12 mouse cellular contexts compared by ENCODE assay signal in genomic region chr2:31844729-31845136, GRCm38 (mm10). TPM values are rescaled to one million over a fixed set of nuclear protein-coding genes. Genes with fewer than 3 reads are reported as not detected.
DNase-seq lines count a peak whose midpoint lies in the region; ATAC-seq and TF ChIP-seq lines count a peak whose summit lies in the region.
"Had no signal": no experiment of that assay in that cellular context is flagged by ENCODE, and none has a peak within 500 bp of the region (broad histone marks: within the 10 kb centered on the region; RNA-seq: fewer than 3 reads in every experiment).

No protein-coding gene starts in this region.

- H3K27me3 ChIP-seq in kidney, embryonic 14.5 days (ENCODE audit: control insufficient read depth, insufficient read depth, low read length), result peaks cover 50% of the 10 kb centered on the region
- peaks cover 29% of the 10 kb centered on the region for H3K27me3 ChIP-seq in embryonic facial prominence, embryonic 11.5 days (ENCODE audit: control insufficient read depth, insufficient read depth, low read length)
- H3K27me3 ChIP-seq in hindbrain, embryonic 12.5 days, result peaks cover 71% of the 10 kb centered on the region
- H3K27me3 ChIP-seq in midbrain, postnatal 0 days (ENCODE audit: insufficient read depth, low read length), result peaks cover 14% of the 10 kb centered on the region; the same call in 1 of the 2 replicates

- no peak for ATAC-seq in kidney, embryonic 14.5 days (ENCODE audit: low FRiP score, low TSS enrichment)
- ATAC-seq in embryonic facial prominence, embryonic 11.5 days (replicated peaks; ENCODE audit: insufficient number of reproducible peaks, low FRiP score, low TSS enrichment, low read depth), result 0 out of 2 replicates have a peak, but pooled peaks have one; percentile 17
- ATAC-seq in hindbrain, embryonic 12.5 days (ENCODE audit: low FRiP score), result peak; percentile 82
- no peak for ATAC-seq in midbrain, postnatal 0 days (ENCODE audit: low FRiP score)

- intact Hi-C loops in gastrocnemius, postnatal 14 days (cut with DNase I; ENCODE audit: low total_unique reads), result no loop called here

- no peaks in the 10 kb centered on the region for H3K36me3 ChIP-seq in kidney, embryonic 14.5 days (ENCODE audit: control insufficient read depth, insufficient read depth, low read length)
- H3K36me3 ChIP-seq in embryonic facial prominence, embryonic 11.5 days (replicated peaks; ENCODE audit: control insufficient read depth, insufficient read depth, low read depth, low read length), result no peaks in the 10 kb centered on the region
- no peaks in the 10 kb centered on the region for H3K36me3 ChIP-seq in hindbrain, embryonic 12.5 days
- H3K36me3 ChIP-seq in midbrain, postnatal 0 days (ENCODE audit: insufficient read depth, low read length), result no peaks in the 10 kb centered on the region
- H3K36me3 ChIP-seq: liver, embryonic 13.5 days had no signal

- no peaks in the 10 kb centered on the region for H3K9me3 ChIP-seq in kidney, embryonic 14.5 days (ENCODE audit: control insufficient read depth, low read length)
- no peaks in the 10 kb centered on the region for H3K9me3 ChIP-seq in embryonic facial prominence, embryonic 11.5 days (replicated peaks; ENCODE audit: control insufficient read depth, low read length)
- H3K9me3 ChIP-seq in hindbrain, embryonic 12.5 days (replicated peaks), result no peaks in the 10 kb centered on the region
- no peaks in the 10 kb centered on the region for H3K9me3 ChIP-seq in midbrain, postnatal 0 days (ENCODE audit: low read length)
- H3K9me3 ChIP-seq: liver, embryonic 13.5 days had no signal

- no peak overlapping the region for H3K4me3 ChIP-seq in kidney, embryonic 14.5 days (ENCODE audit: low read length)
- no peak overlapping the region for H3K4me3 ChIP-seq in embryonic facial prominence, embryonic 11.5 days (ENCODE audit: low read depth, low read length)
- peak overlapping the region; percentile 5; the same call in 1 of the 2 replicates for H3K4me3 ChIP-seq in hindbrain, embryonic 12.5 days
- peak overlapping the region; percentile 47 for H3K4me3 ChIP-seq in midbrain, postnatal 0 days (ENCODE audit: low read depth, low read length)

- TF ChIP-seq CTCF in midbrain, postnatal 0 days (IDR thresholded peaks at IDR 0.05), result no peak

- no peak for DNase-seq in kidney, adult 8-10 months
- DNase-seq in embryonic facial prominence, embryonic 11.5 days (ENCODE audit: low spot score), result no peak
- DNase-seq in midbrain, postnatal 0 days (ENCODE audit: low spot score), result no peak
- DNase-seq in gastrocnemius, postnatal 14 days, result no peak
- DNase-seq in frontal cortex, postnatal 14 days (ENCODE audit: low spot score in 2 of 2), result no peak
- DNase-seq in right cerebral cortex, adult 2 months (ENCODE audit: low spot score in 2 of 2), result no peak
- DNase-seq: cerebellum, adult 9-11 months; gastrocnemius, postnatal 10 days; liver, embryonic 13.5 days had no signal

- H3K4me1 ChIP-seq in kidney, embryonic 14.5 days (ENCODE audit: control insufficient read depth, insufficient read depth, low read length), result peaks cover 18% of the 10 kb centered on the region
- peaks cover 17% of the 10 kb centered on the region for H3K4me1 ChIP-seq in embryonic facial prominence, embryonic 11.5 days (ENCODE audit: control insufficient read depth, insufficient read depth, low read length)
- peaks cover 22% of the 10 kb centered on the region for H3K4me1 ChIP-seq in hindbrain, embryonic 12.5 days
- H3K4me1 ChIP-seq in midbrain, postnatal 0 days (ENCODE audit: insufficient read depth, low read length), result peaks cover 6% of the 10 kb centered on the region; the same call in 1 of the 2 replicates

- WGBS in kidney, embryonic 14.5 days, result 3% methylated on average over 10 of the region's 10 CpGs
- 3% methylated on average over 10 of the region's 10 CpGs for WGBS in embryonic facial prominence, embryonic 11.5 days
- WGBS in hindbrain, embryonic 12.5 days, result 1% methylated on average over 10 of the region's 10 CpGs
- 8% methylated on average over 10 of the region's 10 CpGs for WGBS in midbrain, postnatal 0 days

- no peak overlapping the region for H3K27ac ChIP-seq in kidney, embryonic 14.5 days (ENCODE audit: low read depth, low read length)
- no peak overlapping the region for H3K27ac ChIP-seq in embryonic facial prominence, embryonic 11.5 days (replicated peaks; ENCODE audit: low read depth, low read length)
- H3K27ac ChIP-seq in hindbrain, embryonic 12.5 days, result peak overlapping the region; percentile 35; the same call in 1 of the 2 replicates
- no peak overlapping the region for H3K27ac ChIP-seq in midbrain, postnatal 0 days (ENCODE audit: low read depth, low read length)
- H3K27ac ChIP-seq: liver, embryonic 13.5 days had no signal

- peak overlapping the region; percentile 98; the same call in 1 of the 2 replicates for H3K4me2 ChIP-seq in kidney, embryonic 14.5 days (replicated peaks; ENCODE audit: low read depth, low read length)
- H3K4me2 ChIP-seq in embryonic facial prominence, embryonic 11.5 days (ENCODE audit: low read depth, low read length), result no peak overlapping the region; the same call in 1 of the 2 replicates
- H3K4me2 ChIP-seq in hindbrain, embryonic 12.5 days (replicated peaks), result peak overlapping the region; percentile 80; the same call in 1 of the 2 replicates
- peak overlapping the region; percentile 85 for H3K4me2 ChIP-seq in midbrain, postnatal 0 days (ENCODE audit: low read depth, low read length, poor library complexity, severe bottlenecking)

- no peak overlapping the region for H3K9ac ChIP-seq in kidney, embryonic 14.5 days (ENCODE audit: low read depth, low read length)
- no peak overlapping the region for H3K9ac ChIP-seq in embryonic facial prominence, embryonic 11.5 days (replicated peaks; ENCODE audit: low read length)
- H3K9ac ChIP-seq in hindbrain, embryonic 12.5 days, result no peak overlapping the region
- no peak overlapping the region for H3K9ac ChIP-seq in midbrain, postnatal 0 days (replicated peaks; ENCODE audit: low read length, poor library complexity, severe bottlenecking)
- H3K9ac ChIP-seq: liver, embryonic 13.5 days had no signal

RNA-seq across cellular contexts. Expression of gene Fibcd1, which starts 1.1 kb away (rescaled TPM):
- polyA plus RNA-seq in kidney, embryonic 14.5 days (2014; fragmentation: Nextera tagmentation; extraction: Ambion mirVana), result 1.1 TPM in 2 replicates
- polyA plus RNA-seq in embryonic facial prominence, embryonic 11.5 days (2014; fragmentation: Nextera tagmentation; extraction: Ambion mirVana), result 0.11 and 0.14 TPM in 2 replicates
- 3.7 and 4.4 TPM in 2 replicates for polyA plus RNA-seq in hindbrain, embryonic 12.5 days (2016; fragmentation: Nextera tagmentation; extraction: Ambion mirVana)
- total RNA-seq in midbrain, postnatal 0 days (2014; rRNA removed), result 46.1 and 48.5 TPM in 2 replicates
- 19.4 and 21.0 TPM in 2 replicates for polyA plus RNA-seq in midbrain, postnatal 0 days (2015; fragmentation: Nextera tagmentation; extraction: Ambion mirVana)
- not detected for total RNA-seq in gastrocnemius, postnatal 14 days (2021)
- total RNA-seq: hematopoietic stem cell, adult 5-6 weeks had no signal

RNA-seq across cellular contexts. Expression of gene Qrfp, which starts 34.4 kb away (rescaled TPM):
- 0.09 TPM in 1 of 2 replicates, not detected in the other for polyA plus RNA-seq in kidney, embryonic 14.5 days (2014; fragmentation: Nextera tagmentation; extraction: Ambion mirVana)
- polyA plus RNA-seq in embryonic facial prominence, embryonic 11.5 days (2014; fragmentation: Nextera tagmentation; extraction: Ambion mirVana), result 0.14 and 0.22 TPM in 2 replicates
- 0.10 and 0.18 TPM in 2 replicates for polyA plus RNA-seq in hindbrain, embryonic 12.5 days (2016; fragmentation: Nextera tagmentation; extraction: Ambion mirVana)
- 0.19 TPM in 1 of 2 replicates, not detected in the other for total RNA-seq in midbrain, postnatal 0 days (2014; rRNA removed)
- 0.07 and 0.20 TPM in 2 replicates for polyA plus RNA-seq in midbrain, postnatal 0 days (2015; fragmentation: Nextera tagmentation; extraction: Ambion mirVana)
- total RNA-seq in gastrocnemius, postnatal 14 days (2021), result not detected
- total RNA-seq: gastrocnemius, postnatal 10 days; hematopoietic stem cell, adult 5-6 weeks had no signal

RNA-seq across cellular contexts. Expression of gene Lamc3, which starts 42.4 kb away (rescaled TPM):
- 2.0 and 3.6 TPM in 2 replicates for polyA plus RNA-seq in kidney, embryonic 14.5 days (2014; fragmentation: Nextera tagmentation; extraction: Ambion mirVana)
- 0.84 and 1.2 TPM in 2 replicates for polyA plus RNA-seq in embryonic facial prominence, embryonic 11.5 days (2014; fragmentation: Nextera tagmentation; extraction: Ambion mirVana)
- 7.2 and 7.6 TPM in 2 replicates for polyA plus RNA-seq in hindbrain, embryonic 12.5 days (2016; fragmentation: Nextera tagmentation; extraction: Ambion mirVana)
- 11.3 and 12.9 TPM in 2 replicates for total RNA-seq in midbrain, postnatal 0 days (2014; rRNA removed)
- polyA plus RNA-seq in midbrain, postnatal 0 days (2015; fragmentation: Nextera tagmentation; extraction: Ambion mirVana), result 2.3 and 2.5 TPM in 2 replicates
- total RNA-seq in gastrocnemius, postnatal 14 days (2021), result under 1 TPM; 0.60 to 0.66 TPM
- total RNA-seq: hematopoietic stem cell, adult 5-6 weeks had no signal

Comparison
In these comparisons a context has a peak if more than half of its experiments do, and no peak if none do; other contexts are left out.
1. ATAC-seq: peak in embryonic facial prominence, embryonic 11.5 days (single experiment) and hindbrain, embryonic 12.5 days (single experiment); none in kidney, embryonic 14.5 days (single experiment) and midbrain, postnatal 0 days (single experiment).
2. H3K4me3 ChIP-seq: peak in hindbrain, embryonic 12.5 days (single experiment) and midbrain, postnatal 0 days (single experiment); none in kidney, embryonic 14.5 days (single experiment) and embryonic facial prominence, embryonic 11.5 days (single experiment).